Mouse (Mus musculus) adrenal gland, adult (tissue): ENCODE data around the gene Apod.
A peak's percentile ranks its signal among the peaks of the same experiment; 100 is the strongest.
"Not testable (repeated sequence)": the region's sequence is repeated elsewhere in the genome, so short reads cannot be mapped to it uniquely, and the experiment has no call there.

ENCODE experiments used
- DNase-seq, 2 experiments: peaks; one replicate each; pipeline ENCODE4 v3.0.0; 2022 to 2023; ENCODE audit warnings: low spot score in 1 of 2; ENCODE audit not compliant: inconsistent age in 2 of 2

Apod gene

DNA sequence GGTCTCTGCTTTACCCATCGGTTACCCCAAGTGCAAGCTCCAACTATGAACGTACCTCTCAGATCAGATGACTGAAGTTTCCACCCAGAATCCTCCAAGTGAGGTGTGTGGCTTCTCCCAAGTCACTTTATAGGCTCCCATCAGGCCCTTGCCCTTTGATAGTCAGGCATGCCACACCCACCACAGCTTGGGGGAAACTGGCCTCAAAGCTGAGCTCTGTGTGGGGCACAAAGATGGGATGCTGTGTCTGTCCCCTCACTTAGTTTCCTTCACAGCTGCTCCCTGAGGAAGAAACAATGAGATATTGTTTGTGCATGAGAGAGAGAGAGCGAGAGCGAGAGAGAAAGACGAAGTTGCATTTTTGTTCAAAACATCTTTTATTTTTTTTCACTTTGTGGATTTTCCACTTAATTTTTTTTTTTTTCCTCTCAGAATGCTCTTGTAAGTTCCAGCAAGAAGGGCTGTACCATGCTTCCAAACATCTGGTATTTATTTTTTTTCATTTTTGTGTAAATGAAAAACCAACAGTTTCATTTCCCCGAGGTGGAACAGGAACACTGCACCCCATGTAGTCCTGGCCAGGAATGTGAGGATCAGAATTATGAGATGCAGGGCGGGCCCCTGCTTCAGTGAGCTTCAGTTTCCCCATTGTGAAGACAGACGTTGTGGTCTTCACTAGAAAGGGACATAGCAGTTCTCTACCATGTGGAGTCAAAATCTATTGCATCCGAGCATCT lies at the start of gene Apod:
Gene Apod, minus strand, starts transcription at position 312 of the 737 bp plus-strand sequence.
- DNase-seq, result no peak

DNA sequence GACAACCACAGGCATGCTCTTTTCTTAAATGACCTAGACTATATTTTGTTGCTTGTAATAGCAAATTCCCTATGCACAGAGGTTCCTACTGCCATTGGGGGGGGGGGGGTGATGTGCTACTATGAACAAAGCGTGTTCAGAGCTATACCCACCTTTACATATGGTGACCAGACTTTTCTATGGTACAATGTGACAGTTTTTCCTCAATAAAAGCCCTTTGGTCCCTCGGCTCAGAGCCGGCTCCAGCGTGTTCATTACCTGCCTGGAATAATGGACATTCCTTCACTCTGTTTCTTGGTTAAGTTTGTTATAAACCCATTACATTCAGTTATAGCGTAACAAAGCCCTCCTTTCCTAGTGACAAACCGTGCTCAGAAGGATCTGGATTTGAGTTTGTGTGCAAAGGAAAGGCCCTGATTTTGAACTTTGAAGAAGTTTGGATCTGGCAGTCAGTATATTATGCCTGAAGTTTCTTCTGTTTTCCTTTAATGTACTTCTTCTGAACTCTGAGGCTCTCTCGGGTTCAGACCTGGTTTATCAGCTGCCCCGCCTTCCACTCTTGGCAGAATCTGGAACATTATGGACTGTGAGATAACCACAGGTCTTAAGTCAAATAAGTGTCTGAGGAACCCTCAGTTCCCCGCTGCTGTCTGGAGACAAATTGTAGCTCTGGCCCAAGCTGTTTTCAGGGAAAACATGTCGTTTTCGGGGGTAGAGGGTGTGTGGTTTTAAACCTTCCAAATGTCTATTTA lies 49.3 kb upstream of the Apod start:
- DNase-seq, result no peak

DNA sequence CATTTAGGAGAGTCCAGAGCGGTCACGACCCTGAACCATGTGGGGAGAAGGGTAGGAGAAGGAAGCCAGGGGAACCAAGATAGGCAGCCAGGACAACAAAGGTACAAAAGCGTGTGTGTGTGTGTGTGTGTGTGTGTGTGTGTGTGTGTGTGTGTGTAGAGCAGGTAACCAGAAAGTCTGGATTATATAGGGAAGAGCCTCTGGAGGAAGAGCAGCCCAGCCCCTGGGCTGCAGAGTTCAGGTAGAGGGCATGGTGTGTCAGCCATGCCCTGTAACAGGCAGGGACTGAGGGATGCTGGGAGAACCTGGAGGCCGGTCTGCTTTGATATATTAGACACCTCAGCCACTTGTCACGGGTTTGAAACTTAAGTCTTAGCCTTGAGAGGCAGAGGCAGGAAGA lies 44.9 kb upstream of the Apod start:
- no peak for DNase-seq

DNA sequence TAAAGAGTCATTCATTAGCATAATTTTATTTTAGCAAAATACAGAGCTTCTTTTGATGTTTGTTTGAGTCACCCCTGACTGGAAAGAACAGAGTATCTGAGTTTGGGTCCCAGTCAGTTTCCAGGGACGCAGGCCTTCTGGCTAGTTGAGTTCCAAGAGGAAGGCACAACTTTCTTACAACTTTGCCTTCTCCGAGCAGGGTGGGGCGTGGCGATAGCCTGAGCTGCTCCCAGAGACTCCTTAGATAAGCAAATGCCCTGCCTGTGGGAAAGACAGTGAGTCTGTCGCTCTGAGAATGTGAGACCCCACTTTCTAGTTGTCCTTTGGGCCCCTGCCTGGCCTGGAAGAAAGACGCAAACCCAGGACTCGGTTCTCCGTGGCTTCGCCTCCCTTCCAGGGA lies 44.4 kb upstream of the Apod start:
- no peak for DNase-seq

DNA sequence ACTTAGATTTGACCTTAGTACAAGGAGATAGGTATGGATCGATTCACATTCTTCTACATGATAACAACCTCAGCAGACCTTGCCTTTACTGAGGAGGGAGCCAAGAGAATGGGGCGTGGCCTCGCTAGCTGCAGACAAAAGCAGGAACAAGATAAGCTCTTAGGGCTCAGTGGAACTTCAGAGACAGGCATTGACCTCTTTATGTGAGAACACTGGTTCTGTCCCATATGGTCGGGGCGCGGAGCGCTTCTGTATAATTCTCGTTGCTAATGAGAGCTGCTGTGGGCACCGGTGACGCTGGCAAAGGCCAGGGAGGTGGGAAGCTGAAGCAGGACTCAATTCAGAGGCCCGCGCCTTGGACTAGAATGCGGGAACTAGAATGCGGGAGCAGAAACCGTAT lies 44.0 kb upstream of the Apod start:
- DNase-seq, result no peak

DNA sequence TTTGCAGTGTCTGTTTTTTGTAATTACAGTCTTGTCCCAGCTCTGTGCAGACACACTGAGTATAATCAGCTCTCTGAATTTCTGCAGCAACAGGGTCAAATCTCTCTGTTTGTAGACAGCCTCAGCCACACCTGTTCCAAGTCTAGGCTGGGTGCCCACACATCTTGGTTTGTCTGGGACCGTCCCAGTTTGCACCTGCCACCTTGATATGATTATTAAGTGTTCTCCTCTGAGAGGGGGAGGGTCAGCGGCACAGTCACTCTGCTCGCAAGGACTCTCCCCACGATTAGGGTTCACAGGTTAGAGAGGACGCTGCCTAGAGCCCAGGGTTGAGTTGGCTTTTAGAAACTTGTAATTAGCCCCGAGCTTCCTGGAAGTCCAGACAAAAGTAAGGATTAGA lies 41.3 kb upstream of the Apod start:
- DNase-seq, result no peak

DNA sequence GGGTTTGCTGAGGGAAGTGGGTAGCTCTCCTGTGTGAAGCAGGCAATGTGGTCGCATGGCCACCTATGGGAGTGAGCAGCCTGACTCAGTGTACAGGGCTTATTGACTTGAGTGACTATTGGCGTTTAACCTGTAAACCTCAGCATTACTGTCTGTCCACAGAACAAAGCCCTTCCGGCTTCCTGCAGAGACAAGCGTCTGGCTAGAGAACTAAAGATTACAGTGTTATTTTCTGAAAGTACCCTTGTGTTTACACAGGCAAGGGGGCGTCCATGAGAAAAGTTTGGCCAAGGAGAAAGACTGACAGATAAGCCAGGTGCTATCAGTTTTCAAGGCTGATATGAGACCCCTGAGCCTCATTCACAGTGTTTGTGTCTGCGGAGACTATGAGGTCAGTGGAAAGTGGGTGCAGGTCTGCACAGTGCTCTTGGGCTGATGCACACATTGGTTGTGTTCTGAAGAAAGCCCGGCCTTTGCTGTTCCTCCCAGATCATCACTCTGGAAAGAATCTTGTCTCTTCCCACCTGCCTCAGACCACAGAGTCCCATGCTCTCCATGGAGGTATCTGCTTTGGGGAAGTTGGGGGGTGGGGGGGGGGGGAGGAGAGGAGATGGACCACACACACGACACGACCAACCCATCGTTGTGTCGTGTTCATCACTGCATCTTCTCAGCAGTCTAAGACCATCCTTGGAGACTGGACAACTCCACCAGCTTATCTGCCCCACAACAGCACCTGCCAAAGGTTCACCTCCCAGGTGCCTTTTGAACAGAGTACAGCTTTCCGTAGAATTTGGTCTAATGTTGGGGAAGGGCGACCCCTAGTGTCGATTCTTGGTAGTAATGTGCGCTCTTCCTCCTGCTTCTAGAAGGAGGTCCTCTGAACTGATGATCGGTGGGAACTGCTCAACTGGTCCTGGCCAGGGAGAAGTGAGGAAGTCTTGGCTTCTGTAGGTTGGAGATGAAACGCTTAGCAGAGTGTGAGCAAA lies 40.0 kb upstream of the Apod start:
- peak; percentile 57 to 86 for DNase-seq

DNA sequence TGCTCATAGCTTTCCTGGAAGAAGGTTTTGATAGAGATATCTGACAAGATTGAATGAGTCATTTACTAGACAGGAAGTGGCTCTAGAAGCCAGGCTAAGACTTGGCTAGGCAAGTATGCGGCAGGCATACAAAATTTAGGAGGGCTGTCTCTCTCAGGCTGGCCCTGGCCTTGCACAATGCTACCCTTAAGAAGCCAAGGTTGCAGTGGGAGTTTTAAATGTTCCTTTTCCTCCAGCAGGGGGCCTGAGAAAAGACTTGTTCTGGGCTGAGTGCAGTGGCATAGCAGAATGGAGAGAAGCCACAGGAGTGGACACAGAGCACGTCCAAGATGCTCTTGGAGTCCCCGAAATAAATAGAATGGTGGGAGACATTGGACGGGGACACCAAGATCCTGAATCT lies 38.4 kb upstream of the Apod start:
- DNase-seq, result peak; percentile 26 to 77

DNA sequence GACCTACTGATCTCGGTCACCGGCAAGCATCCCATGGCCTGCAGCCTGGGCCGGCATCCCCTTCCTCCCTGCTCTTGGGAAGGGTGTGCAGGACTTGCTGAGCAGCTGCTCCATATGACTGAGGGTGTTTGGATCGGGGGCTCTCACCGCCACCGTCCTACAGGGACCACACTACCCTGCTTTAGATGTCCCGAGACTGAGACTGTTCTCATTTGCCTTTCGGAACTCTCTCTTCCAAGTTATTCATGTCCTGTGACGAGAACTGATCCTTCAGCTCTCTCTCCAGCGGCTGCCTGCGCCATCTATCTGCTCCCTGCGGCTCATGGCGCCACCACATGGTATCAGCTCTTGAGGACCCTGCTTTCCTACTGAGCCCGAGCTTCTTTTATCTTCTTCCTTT lies 33.0 kb upstream of the Apod start:
- DNase-seq, result peak; percentile 69 to 85

DNA sequence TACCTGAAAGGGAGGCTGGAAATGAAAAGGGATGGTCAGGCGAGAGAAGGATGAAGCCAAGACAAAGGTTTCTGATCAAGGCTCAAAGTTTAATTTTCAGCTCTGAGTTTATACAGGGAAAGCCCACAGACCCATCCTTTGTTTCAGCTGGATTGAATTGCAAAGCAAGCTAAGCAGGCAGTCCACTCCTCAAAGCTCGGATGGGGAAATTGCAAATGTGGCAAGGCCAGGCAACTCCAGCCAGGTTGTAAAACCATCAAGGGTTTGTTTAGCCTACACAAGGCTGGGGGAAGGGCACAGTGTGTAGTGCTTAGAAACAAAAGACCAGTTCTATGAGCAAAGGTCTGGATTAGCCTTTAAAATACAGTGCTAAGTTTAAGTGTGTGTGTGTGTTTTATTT lies 28.4 kb upstream of the Apod start:
- DNase-seq, result no peak

DNA sequence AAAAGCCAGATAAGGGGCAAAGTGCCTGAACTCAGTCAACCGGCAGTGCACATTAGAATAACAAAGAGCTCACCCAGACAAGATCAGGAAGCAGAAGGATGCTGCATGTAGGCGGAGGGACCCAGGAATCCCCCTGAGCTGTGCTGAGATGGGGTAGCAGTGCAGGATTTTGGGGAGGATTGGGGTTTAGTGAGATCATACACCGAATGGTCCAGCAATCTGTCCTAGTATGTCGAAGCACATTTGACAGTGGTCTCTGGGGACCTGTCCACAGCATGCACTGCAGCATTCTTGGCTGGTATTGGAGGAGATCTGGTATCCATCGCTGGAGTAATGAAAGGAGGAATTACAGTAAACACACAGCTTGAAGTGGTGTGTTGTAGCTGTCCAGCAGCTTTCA lies 27.9 kb upstream of the Apod start:
- DNase-seq, result no peak

DNA sequence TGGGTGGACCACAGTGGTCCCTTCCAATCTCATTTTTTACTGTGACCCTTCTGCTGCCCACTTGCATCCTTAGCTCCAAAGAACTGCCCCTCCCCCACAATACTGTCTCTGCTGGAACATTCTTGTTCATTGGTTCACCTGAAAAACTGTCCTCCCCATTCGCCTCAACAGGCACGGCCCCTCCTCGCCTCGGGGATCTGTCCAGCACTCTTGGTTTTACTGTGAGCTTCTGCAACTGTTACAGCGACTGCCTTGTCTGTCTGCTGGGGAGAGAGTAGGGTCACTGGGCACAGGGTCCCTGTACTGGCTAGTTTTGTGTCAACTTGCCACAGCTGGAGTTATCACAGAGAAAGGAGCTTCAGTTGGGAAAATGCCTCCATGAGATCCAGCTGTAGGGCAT lies 24.7 kb upstream of the Apod start:
- DNase-seq, result no peak

DNA sequence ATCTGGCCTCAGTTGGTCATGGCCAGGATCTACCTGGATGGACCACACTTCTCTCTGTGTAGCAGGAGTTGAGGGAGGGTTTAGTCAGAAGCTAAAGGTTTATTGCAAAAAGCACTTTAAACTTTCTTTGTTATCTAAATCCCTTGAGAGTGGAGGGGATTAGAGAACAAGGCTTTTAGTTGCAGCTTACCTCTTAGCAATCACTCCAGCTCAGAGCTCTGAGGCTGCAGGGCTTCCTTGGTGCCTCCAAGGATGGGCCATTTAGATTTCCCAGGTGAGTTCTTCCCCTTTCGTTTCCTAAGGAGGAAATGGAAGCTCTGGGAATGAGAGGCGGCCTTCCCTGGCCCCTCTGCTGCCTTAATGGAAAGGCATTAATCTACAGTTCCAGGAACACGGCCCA lies 23.3 kb upstream of the Apod start:
- DNase-seq, result no peak

DNA sequence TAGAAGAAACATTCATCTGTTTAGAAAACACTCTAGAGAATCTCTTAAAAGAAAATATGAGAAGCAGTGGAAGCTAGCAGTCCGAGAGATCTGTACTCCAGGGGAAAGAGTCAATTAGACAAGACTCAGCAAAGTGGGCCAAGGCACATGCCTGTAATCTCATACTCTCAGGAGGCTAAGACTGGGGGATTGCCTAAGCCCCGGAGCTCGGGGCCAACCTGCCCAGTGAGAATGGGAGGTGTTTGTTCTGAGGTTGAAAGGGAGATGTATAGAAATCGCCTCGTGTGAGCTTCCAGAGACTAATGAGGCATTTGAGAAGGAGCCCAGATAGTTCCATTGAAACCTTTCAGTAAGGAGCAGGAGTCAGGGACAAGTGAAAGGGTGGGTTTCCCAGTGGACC lies 20.2 kb upstream of the Apod start:
- no peak for DNase-seq

DNA sequence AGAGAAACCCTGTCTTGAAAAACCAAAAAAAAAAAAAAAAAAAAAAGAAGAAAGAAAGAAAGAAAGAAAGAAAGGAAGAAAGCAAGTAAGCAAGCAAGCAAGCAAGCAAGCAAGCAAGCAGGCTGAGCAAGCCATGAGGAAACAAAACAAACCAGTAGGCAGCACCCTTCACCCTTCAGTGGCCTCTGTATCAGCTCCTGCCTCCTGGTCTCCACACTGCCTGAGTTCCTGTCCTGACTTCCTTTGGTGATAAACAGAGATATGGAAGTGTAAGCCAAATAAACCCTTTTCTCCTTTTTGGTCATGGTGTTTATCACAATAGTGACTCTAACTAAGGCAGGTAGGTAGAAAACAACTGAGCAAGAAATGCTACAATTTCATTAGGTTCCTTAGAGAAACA lies 18.0 kb upstream of the Apod start:
- DNase-seq, result no peak

DNA sequence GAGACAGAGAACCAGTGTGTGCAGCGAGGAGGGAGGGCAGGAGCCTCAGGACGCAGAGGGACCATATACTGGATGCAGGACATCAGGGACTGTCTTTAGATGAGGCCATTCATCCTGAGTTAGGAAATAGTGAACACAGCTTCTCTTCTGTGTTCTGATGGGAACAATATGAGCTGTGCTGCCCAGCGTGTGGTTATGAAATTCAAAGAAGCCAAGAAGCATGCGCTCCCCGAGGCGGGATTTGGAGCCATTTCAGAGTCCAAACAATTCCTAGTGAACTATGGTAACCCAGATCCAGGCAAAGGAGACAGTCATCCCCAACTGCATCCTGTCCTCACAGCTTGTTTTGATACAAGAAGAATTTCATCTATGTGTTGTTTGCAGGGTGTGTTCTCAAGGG lies 16.4 kb upstream of the Apod start:
- not testable (repeated sequence) for DNase-seq

DNA sequence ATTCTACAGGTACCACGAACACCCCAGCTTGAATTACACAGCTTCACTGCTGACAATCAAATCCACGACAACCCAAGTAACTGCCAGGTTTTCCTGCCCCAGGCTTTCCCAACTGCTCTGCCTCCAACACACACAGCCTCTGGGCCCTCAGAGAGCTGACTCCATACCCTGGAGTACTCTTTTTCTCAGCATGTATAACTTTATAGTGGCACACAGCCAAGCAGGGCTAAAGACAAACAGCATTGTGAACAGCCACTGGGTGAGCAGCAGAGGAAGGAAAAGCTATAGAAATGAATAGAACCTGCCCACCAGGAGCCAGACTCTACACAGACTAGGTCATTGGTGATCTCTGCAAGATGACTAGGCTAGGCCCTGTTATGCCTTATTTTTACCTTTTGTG lies 15.1 kb upstream of the Apod start:
- no peak for DNase-seq

DNA sequence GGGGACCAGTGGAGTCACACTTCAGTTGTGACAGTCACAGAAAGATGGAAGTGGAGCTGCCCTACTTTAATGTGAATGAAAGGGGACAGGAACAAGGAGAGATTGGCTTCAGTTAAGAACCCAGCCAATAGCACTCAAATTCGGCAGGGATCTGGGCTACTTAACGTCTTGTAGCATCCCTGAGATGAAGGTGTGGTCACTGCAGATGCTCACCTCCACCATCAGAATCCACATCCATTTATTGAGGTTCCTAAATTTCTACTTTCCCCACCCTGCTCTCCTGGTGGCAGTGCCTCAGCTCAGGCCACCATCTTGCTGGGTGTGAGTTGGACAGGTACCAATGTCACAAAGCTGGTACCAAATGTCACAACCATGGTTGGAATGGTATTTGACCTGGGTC lies 13.3 kb upstream of the Apod start:
- DNase-seq, result no peak

DNA sequence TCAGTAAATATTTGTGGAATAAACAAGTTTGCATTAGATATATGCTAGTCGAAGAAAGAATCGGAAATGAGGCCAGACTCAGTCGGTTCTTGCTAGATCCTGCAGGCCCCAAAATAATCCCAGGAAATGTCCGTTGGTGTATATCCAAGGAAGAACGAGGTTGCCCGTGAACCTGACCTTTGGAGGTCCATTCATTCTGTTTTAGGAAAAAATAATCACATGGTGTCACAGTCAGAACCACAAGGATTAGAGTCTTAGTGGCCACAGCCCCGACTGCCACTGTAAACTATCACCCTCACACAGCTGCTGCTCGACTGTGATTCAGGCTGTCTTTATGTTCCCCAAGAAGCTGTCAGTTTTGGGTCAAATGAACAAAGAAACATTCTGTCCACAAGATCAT lies 12.8 kb upstream of the Apod start:
- peak in 1 of 2 experiments; percentile 37 for DNase-seq

DNA sequence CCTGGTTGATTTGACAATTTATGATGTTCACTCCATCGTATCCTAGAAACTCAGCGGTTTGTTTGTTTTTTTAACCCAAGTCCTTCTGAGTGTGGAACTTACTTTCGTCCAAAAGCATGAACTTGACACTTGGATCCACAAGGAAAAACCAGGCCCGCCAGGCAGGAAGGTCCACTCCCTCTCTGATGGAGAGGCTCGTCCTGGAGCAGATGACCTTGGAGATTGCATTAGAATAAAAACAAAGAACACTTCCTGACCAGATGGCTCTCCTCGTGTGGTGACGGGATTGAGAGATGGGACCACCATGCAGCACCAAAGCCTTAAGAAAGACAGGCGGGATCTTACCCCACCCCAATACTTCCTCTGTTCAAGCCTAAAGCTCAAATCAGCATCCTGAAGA lies 12.1 kb upstream of the Apod start:
- peak; percentile 27 to 62 for DNase-seq

DNA sequence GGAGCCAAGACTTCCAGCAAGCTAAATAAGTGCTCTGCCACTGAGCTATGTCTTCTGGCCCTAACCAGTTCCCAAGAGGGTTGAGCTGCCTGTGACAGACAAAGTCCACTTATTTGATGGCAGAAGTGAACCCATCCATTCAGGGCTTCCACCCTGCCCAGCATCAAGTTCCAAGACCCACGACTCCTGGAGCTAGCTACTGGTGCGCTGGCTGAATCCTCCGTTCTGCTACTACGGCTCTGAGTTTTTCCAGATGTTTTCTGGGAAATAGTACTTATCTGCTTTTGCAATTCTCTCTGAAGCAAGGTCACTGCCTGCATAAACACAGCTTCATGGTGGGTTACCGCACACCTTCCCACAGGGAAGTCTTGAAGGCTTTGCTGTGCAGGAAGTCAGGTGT lies 11.4 kb upstream of the Apod start:
- DNase-seq, result peak in 1 of 2 experiments; percentile 30

DNA sequence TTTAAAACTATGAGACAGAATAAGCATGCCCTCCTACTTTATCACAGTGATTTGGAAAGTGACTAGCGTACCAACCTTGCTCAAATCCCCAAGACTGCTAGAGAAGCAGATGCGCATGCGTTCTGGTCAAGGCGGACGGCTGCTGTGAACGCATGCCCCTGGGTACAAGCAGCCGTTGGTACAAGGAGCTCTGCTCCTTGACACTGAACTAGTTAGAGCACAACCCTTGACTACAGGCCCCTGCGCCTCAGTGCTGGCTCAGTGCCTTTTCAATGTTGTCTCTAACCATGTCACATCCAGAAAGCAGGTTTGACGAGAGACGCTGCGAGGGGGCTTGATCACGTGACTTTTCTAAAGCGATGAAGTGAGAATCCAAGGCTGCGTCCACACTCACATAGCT lies 10.5 kb upstream of the Apod start:
- no peak for DNase-seq
